Comparison of ENCODE assay signal across 8 mouse cellular contexts in the genomic region with DNA sequence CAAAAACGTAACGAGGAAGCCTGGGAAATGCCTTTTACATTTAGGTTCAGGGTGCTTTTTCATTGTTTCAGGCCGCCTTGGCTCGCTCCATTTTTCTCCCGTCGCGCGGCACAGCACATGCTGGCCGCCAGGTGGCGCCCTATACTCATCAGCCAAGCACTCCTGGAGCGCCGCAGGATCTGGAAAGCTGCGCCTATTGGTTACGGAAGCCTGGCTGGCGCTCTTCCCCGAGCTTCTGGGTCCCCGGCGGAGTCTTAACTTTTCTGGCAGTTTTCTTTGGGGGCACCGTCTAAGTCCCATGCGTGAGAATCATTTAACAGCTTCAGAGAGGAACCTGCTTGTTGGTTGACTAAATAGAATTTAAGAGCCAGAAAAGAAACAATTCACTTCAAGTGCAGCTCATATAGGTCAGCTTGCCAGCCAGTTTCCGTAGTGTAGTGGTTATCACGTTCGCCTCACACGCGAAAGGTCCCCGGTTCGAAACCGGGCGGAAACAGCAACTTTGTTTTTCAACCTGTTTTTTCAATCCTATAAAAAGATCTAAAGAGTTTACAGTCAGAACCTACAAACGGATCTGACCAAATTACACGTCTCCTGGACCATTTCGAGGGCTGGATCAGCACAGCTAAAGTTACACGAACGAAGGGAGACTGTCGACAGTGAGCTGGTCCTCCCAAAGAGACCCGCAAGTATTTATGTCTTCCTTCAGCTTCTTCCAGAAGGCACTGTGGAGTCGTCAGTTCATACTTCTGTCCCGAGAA. TPM values are rescaled to one million over a fixed set of nuclear protein-coding genes. Genes with fewer than 3 reads are reported as not detected.
A peak's percentile ranks its signal among the peaks of the same experiment; 100 is the strongest.
DNase-seq lines count a peak whose midpoint lies in the region; ATAC-seq and TF ChIP-seq lines count a peak whose summit lies in the region.

No protein-coding gene starts in this region.

- peak; percentile 89 for ATAC-seq in forebrain, embryonic 11.5 days (replicated peaks; ENCODE audit: low FRiP score)
- peak; percentile 88 for ATAC-seq in heart, embryonic 16.5 days (replicated peaks; ENCODE audit: extremely low read depth, insufficient read depth, low FRiP score)
- ATAC-seq in liver, embryonic 13.5 days (ENCODE audit: low read depth): peak; percentile 86
- peak; percentile 90 for ATAC-seq in stomach, embryonic 14.5 days (ENCODE audit: insufficient number of reproducible peaks, insufficient read depth, low FRiP score, low read depth)

- 0 out of 2 replicates have a peak, but pooled peaks have one; percentile 14 for TF ChIP-seq EP300 in CH12.LX (IDR thresholded peaks at IDR 0.05; ENCODE audit: low read length)

- no peaks in the 10 kb centered on the region for H3K79me2 ChIP-seq in CH12.LX (replicated peaks; ENCODE audit: control insufficient read depth, extremely low read depth, insufficient read depth, poor library complexity, severe bottlenecking)

- no peaks in the 10 kb centered on the region for H3K36me3 ChIP-seq in CH12.LX (replicated peaks in 1 of 2; ENCODE audit: control insufficient read depth in 1 of 2, insufficient read depth in 1 of 2, low read length in 1 of 2)
- no peaks in the 10 kb centered on the region for H3K36me3 ChIP-seq in forebrain, embryonic 11.5 days (ENCODE audit: control insufficient read depth, insufficient read depth, low read length)
- H3K36me3 ChIP-seq in heart, embryonic 16.5 days (ENCODE audit: control insufficient read depth, insufficient read depth): no peaks in the 10 kb centered on the region
- no peaks in the 10 kb centered on the region for H3K36me3 ChIP-seq in liver, embryonic 13.5 days
- no peaks in the 10 kb centered on the region for H3K36me3 ChIP-seq in stomach, embryonic 14.5 days (ENCODE audit: control insufficient read depth, insufficient read depth, low read length)

- WGBS in forebrain, embryonic 11.5 days: under 1% methylated on average over 38 of the region's 38 CpGs
- WGBS in heart, embryonic 16.5 days: under 1% methylated on average over 38 of the region's 38 CpGs
- under 1% methylated on average over 38 of the region's 38 CpGs for WGBS in liver, embryonic 13.5 days (ENCODE audit: insufficient replicate concordance)
- WGBS in stomach, embryonic 14.5 days: under 1% methylated on average over 38 of the region's 38 CpGs

- DNase-seq in CH12.LX (ENCODE audit: extremely low read depth): peak; percentile 92
- DNase-seq in c-Kit-positive CD71-positive TER-119-negative erythroid progenitor cells, embryonic 14.5 days (ENCODE audit: low read depth): peak; percentile 87
- DNase-seq in forebrain, embryonic 11.5 days (ENCODE audit: low spot score): peak; percentile 97
- peak; percentile 93 to 95 for DNase-seq in kidney, postnatal 25 days
- peak; percentile 84 for DNase-seq in liver, embryonic 13.5 days
- DNase-seq in natural killer cell, adult 2 months (ENCODE audit: low spot score in 2 of 2): peak; percentile 94 to 95

- peaks cover 6 to 17% of the 10 kb centered on the region in 2 experiments for H3K4me1 ChIP-seq in CH12.LX (ENCODE audit: control insufficient read depth in 1 of 2, insufficient read depth in 2 of 2)
- H3K4me1 ChIP-seq in forebrain, embryonic 11.5 days (replicated peaks; ENCODE audit: control insufficient read depth, insufficient read depth, low read length): 0 out of 2 replicates have a peak, but pooled peaks cover 2% of the 10 kb centered on the region
- peaks cover 11% of the 10 kb centered on the region for H3K4me1 ChIP-seq in heart, embryonic 16.5 days (ENCODE audit: control insufficient read depth, insufficient read depth, low read length)
- H3K4me1 ChIP-seq in liver, embryonic 13.5 days (replicated peaks): peaks cover 58% of the 10 kb centered on the region
- H3K4me1 ChIP-seq in stomach, embryonic 14.5 days (ENCODE audit: control insufficient read depth, insufficient read depth, low read length): 0 out of 2 replicates have a peak, but pooled peaks cover 6% of the 10 kb centered on the region

- H3K4me3 ChIP-seq in CH12.LX (replicated peaks in 1 of 3; ENCODE audit: low read depth in 2 of 3, low read length in 2 of 3, poor library complexity in 1 of 3): peak overlapping the region; percentile 53 to 64 (median 59)
- H3K4me3 ChIP-seq in forebrain, embryonic 11.5 days (ENCODE audit: low read depth, low read length): peak overlapping the region; percentile 45
- H3K4me3 ChIP-seq in heart, embryonic 16.5 days (ENCODE audit: low read length): peak overlapping the region; percentile 77
- H3K4me3 ChIP-seq in liver, embryonic 13.5 days (replicated peaks): peak overlapping the region; percentile 69
- peak overlapping the region; percentile 53 for H3K4me3 ChIP-seq in stomach, embryonic 14.5 days (ENCODE audit: low read depth, low read length)

- TF ChIP-seq RAD21 in CH12.LX (IDR thresholded peaks at IDR 0.05; ENCODE audit: low read depth, low read length): peak; percentile 80

- dilution Hi-C loops in CH12.LX (cut with MboI; ENCODE audit: extremely low pct_ligation_motif_present, extremely low pct_unique_long_range_greater_than_20kb, low sequenced_read_pairs): no loop called here

- H3K9me3 ChIP-seq in CH12.LX (replicated peaks; ENCODE audit: low read length): no peaks in the 10 kb centered on the region
- no peaks in the 10 kb centered on the region for H3K9me3 ChIP-seq in forebrain, embryonic 11.5 days (ENCODE audit: control insufficient read depth, low read length)
- H3K9me3 ChIP-seq in heart, embryonic 16.5 days (replicated peaks; ENCODE audit: control insufficient read depth, low read length): no peaks in the 10 kb centered on the region
- H3K9me3 ChIP-seq in liver, embryonic 13.5 days (replicated peaks): no peaks in the 10 kb centered on the region
- no peaks in the 10 kb centered on the region for H3K9me3 ChIP-seq in stomach, embryonic 14.5 days (ENCODE audit: control insufficient read depth, low read depth, low read length)

- TF ChIP-seq POLR2A in CH12.LX (IDR thresholded peaks at IDR 0.05; ENCODE audit: low read depth, low read length): no peak

- in situ Hi-C loops in CH12.LX (cut with MboI; ENCODE audit: low pct_ligation_motif_present, low pct_unique_long_range_greater_than_20kb, low sequenced_read_pairs): loop anchor here (5.0 kb wide), 2 partner anchors 111 to 214 kb away; a partner anchor contains a TSS

- peak overlapping the region; percentile 72 for H3K9ac ChIP-seq in CH12.LX (ENCODE audit: insufficient read depth, low read depth)
- peak overlapping the region; percentile 65 for H3K9ac ChIP-seq in forebrain, embryonic 11.5 days (ENCODE audit: low read length)
- H3K9ac ChIP-seq in heart, embryonic 16.5 days (ENCODE audit: low read length): peak overlapping the region; percentile 75
- H3K9ac ChIP-seq in liver, embryonic 13.5 days: peak overlapping the region; percentile 77
- peak overlapping the region; percentile 26 for H3K9ac ChIP-seq in stomach, embryonic 14.5 days (replicated peaks; ENCODE audit: low read depth, low read length)

- no peaks in the 10 kb centered on the region for H3K27me3 ChIP-seq in CH12.LX (replicated peaks)
- no peaks in the 10 kb centered on the region for H3K27me3 ChIP-seq in forebrain, embryonic 11.5 days (ENCODE audit: control insufficient read depth, insufficient read depth, low read length)
- no peaks in the 10 kb centered on the region for H3K27me3 ChIP-seq in heart, embryonic 16.5 days (ENCODE audit: control insufficient read depth, insufficient read depth, low read length)
- no peaks in the 10 kb centered on the region for H3K27me3 ChIP-seq in liver, embryonic 13.5 days
- no peaks in the 10 kb centered on the region for H3K27me3 ChIP-seq in stomach, embryonic 14.5 days (ENCODE audit: control insufficient read depth, insufficient read depth, low read length)

- peak overlapping the region; percentile 93 for H3K4me2 ChIP-seq in CH12.LX (ENCODE audit: insufficient read depth, low read depth, poor library complexity, severe bottlenecking)
- H3K4me2 ChIP-seq in forebrain, embryonic 11.5 days (ENCODE audit: low read depth, low read length, severe bottlenecking): peak overlapping the region; percentile 56
- H3K4me2 ChIP-seq in heart, embryonic 16.5 days (ENCODE audit: low read depth, low read length): peak overlapping the region; percentile 74
- H3K4me2 ChIP-seq in liver, embryonic 13.5 days: peak overlapping the region; percentile 87
- H3K4me2 ChIP-seq in stomach, embryonic 14.5 days (replicated peaks; ENCODE audit: low read depth, low read length): peak overlapping the region; percentile 68

- TF ChIP-seq CTCF in CH12.LX (conservative IDR thresholded peaks at IDR 0.05 in 1 of 2, IDR thresholded peaks at IDR 0.05 in 1 of 2; ENCODE audit: low read depth in 2 of 2, low read length in 2 of 2): peak; percentile 65 to 91

- H3K27ac ChIP-seq in CH12.LX (ENCODE audit: insufficient read depth, low read depth): no peak overlapping the region
- H3K27ac ChIP-seq in forebrain, embryonic 11.5 days (ENCODE audit: low read depth, low read length): peak overlapping the region; percentile 33; the same call in 1 of the 2 replicates
- H3K27ac ChIP-seq in heart, embryonic 16.5 days (ENCODE audit: low read length): peak overlapping the region; percentile 85
- peak overlapping the region; percentile 85 for H3K27ac ChIP-seq in liver, embryonic 13.5 days
- peak overlapping the region; percentile 84 for H3K27ac ChIP-seq in stomach, embryonic 14.5 days (ENCODE audit: low read length)

RNA-seq across cellular contexts. Expression of a gene that starts 2.5 kb away (rescaled TPM):
- 0.76 and 2.0 TPM in 2 replicates for total RNA-seq in CH12.LX (2012; rRNA removed)
- 0.43 and 0.79 TPM in 2 replicates for total RNA-seq in CH12.LX (2014; rRNA removed)
- 2.5 and 3.4 TPM in 2 replicates for polyA plus RNA-seq in CH12.LX (2012; ENCODE audit: insufficient read length, low read depth)
- polyA plus RNA-seq in forebrain, embryonic 11.5 days (2014; fragmentation: Nextera tagmentation; extraction: Ambion mirVana): 1.5 and 2.9 TPM in 2 replicates
- polyA plus RNA-seq in heart, embryonic 16.5 days (2015; fragmentation: Nextera tagmentation; extraction: Ambion mirVana): 2.9 and 3.5 TPM in 2 replicates
- 1.8 and 2.5 TPM in 2 replicates for polyA plus RNA-seq in liver, embryonic 13.5 days (2015; fragmentation: Nextera tagmentation; extraction: Ambion mirVana)
- polyA plus RNA-seq in stomach, embryonic 14.5 days (2014; fragmentation: Nextera tagmentation; extraction: Ambion mirVana): 2.6 and 2.8 TPM in 2 replicates

RNA-seq across cellular contexts. Expression of a gene that starts 39.2 kb away (rescaled TPM):
- 79.4 and 87.5 TPM in 2 replicates for total RNA-seq in CH12.LX (2012; rRNA removed)
- 178 and 205 TPM in 2 replicates for total RNA-seq in CH12.LX (2014; rRNA removed)
- polyA plus RNA-seq in CH12.LX (2012; ENCODE audit: insufficient read length, low read depth): 120 and 153 TPM in 2 replicates
- polyA plus RNA-seq in forebrain, embryonic 11.5 days (2014; fragmentation: Nextera tagmentation; extraction: Ambion mirVana): 272 and 277 TPM in 2 replicates
- 622 and 629 TPM in 2 replicates for polyA plus RNA-seq in heart, embryonic 16.5 days (2015; fragmentation: Nextera tagmentation; extraction: Ambion mirVana)
- polyA plus RNA-seq in liver, embryonic 13.5 days (2015; fragmentation: Nextera tagmentation; extraction: Ambion mirVana): 140 and 164 TPM in 2 replicates
- polyA plus RNA-seq in stomach, embryonic 14.5 days (2014; fragmentation: Nextera tagmentation; extraction: Ambion mirVana): 297 and 311 TPM in 2 replicates

RNA-seq across cellular contexts. Expression of a gene that starts 39.3 kb away (rescaled TPM):
- total RNA-seq in CH12.LX (2012; rRNA removed) (0.04 and 0.21 TPM in 2 replicates), CH12.LX (2014; rRNA removed) (not detected in 2 replicates)
- 0.26 and 0.49 TPM in 2 replicates for polyA plus RNA-seq in CH12.LX (2012; ENCODE audit: insufficient read length, low read depth)
- 0.13 TPM in 1 of 2 replicates, not detected in the other for polyA plus RNA-seq in forebrain, embryonic 11.5 days (2014; fragmentation: Nextera tagmentation; extraction: Ambion mirVana)
- 0.44 and 1.1 TPM in 2 replicates for polyA plus RNA-seq in heart, embryonic 16.5 days (2015; fragmentation: Nextera tagmentation; extraction: Ambion mirVana)
- polyA plus RNA-seq in liver, embryonic 13.5 days (2015; fragmentation: Nextera tagmentation; extraction: Ambion mirVana): 0.14 TPM in 1 of 2 replicates, not detected in the other
- polyA plus RNA-seq in stomach, embryonic 14.5 days (2014; fragmentation: Nextera tagmentation; extraction: Ambion mirVana): 1.9 and 2.0 TPM in 2 replicates

RNA-seq across cellular contexts. Expression of a gene that starts 46.5 kb away (rescaled TPM):
- total RNA-seq in CH12.LX (2012; rRNA removed): 4.3 and 8.5 TPM in 2 replicates
- total RNA-seq in CH12.LX (2014; rRNA removed): 6.1 and 6.3 TPM in 2 replicates
- 2.6 and 3.7 TPM in 2 replicates for polyA plus RNA-seq in CH12.LX (2012; ENCODE audit: insufficient read length, low read depth)
- polyA plus RNA-seq in forebrain, embryonic 11.5 days (2014; fragmentation: Nextera tagmentation; extraction: Ambion mirVana): 4.3 TPM in 2 replicates
- 10.2 and 10.7 TPM in 2 replicates for polyA plus RNA-seq in heart, embryonic 16.5 days (2015; fragmentation: Nextera tagmentation; extraction: Ambion mirVana)
- 17.9 and 23.1 TPM in 2 replicates for polyA plus RNA-seq in liver, embryonic 13.5 days (2015; fragmentation: Nextera tagmentation; extraction: Ambion mirVana)
- 11.1 and 14.8 TPM in 2 replicates for polyA plus RNA-seq in stomach, embryonic 14.5 days (2014; fragmentation: Nextera tagmentation; extraction: Ambion mirVana)

Comparison
In these comparisons a context has a peak if more than half of its experiments do, and no peak if none do; other contexts are left out.
1. H3K9ac ChIP-seq: peak in every context shown above with its lines; median percentile 77 in liver, embryonic 13.5 days; 75 in heart, embryonic 16.5 days; 72 in CH12.LX; 65 in forebrain, embryonic 11.5 days; 26 in stomach, embryonic 14.5 days.